Mouse (Mus musculus) midbrain, embryonic 13.5 days (tissue): ENCODE data around the gene Trim37. TPM values are rescaled to one million over a fixed set of nuclear protein-coding genes. Genes with fewer than 3 reads are reported as not detected.

ENCODE experiments used
- ATAC-seq: fragments of 200-750 bp; cut with Nextera tagmentation; 2 replicates; pipeline ENCODE4 v1.8.0; 2017; ENCODE audit warnings: mild to moderate bottlenecking, moderate TSS enrichment, moderate library complexity
- H3K27ac ChIP-seq: fragments of 300-500 bp; sonication (generic); 2 replicates; pipeline ENCODE4 v1.5.1; 2015; ENCODE audit warnings: inconsistent platforms, mild to moderate bottlenecking, moderate library complexity
- H3K27me3 ChIP-seq: fragments of 300-500 bp; sonication (generic); 2 replicates; pipeline ENCODE4 v1.6.1; 2015; ENCODE audit warnings: mild to moderate bottlenecking, inconsistent platforms
- H3K36me3 ChIP-seq: fragments of 300-500 bp; sonication (generic); 2 replicates; pipeline ENCODE4 v1.6.1; 2015; ENCODE audit warnings: mild to moderate bottlenecking, inconsistent platforms
- H3K4me1 ChIP-seq: fragments of 300-500 bp; sonication (generic); replicated peaks from 2 replicates; pipeline ENCODE4 v1.6.1; 2015; ENCODE audit warnings: inconsistent platforms
- H3K4me2 ChIP-seq: fragments of 300-500 bp; sonication (generic); replicated peaks from 2 replicates; pipeline ENCODE4 v1.6.1; 2015; ENCODE audit warnings: moderate library complexity, mild to moderate bottlenecking, inconsistent platforms
- H3K4me3 ChIP-seq: fragments of 300-500 bp; sonication (generic); replicated peaks from 2 replicates; pipeline ENCODE4 v1.5.1; 2015; ENCODE audit warnings: mild to moderate bottlenecking, inconsistent platforms
- H3K9ac ChIP-seq: fragments of 300-500 bp; sonication (generic); replicated peaks from 2 replicates; pipeline ENCODE4 v1.6.1; 2015; ENCODE audit warnings: mild to moderate bottlenecking, inconsistent platforms
- H3K9me3 ChIP-seq: fragments of 300-500 bp; sonication (generic); 2 replicates; pipeline ENCODE4 v1.6.1; 2016; ENCODE audit warnings: mild to moderate bottlenecking, inconsistent platforms
- WGBS: fragments of 180-500 bp; shearing (Covaris S2); methylation state at CpG from one replicate; pipeline ENCODE4 v1.1.7; 2015; 5-methylcytosine and 5-hydroxymethylcytosine counted together
- polyA plus RNA-seq: library from polyadenylated mRNA; unstranded; fragments of >200 nt; fragmentation: Nextera tagmentation; extraction: Ambion mirVana; gene quantifications from 2 replicates; pipeline ENCODE4 v1.2.1, GENCODE M21; 2015

The Trim37 gene
- polyA plus RNA-seq, 1 experiment from 2014 or later, result 87.8 TPM

GRCm38 (mm10) chr11:87125562-87125961 lies 1.3 kb upstream of the Trim37 start:
- Histone ChIP-seq H3K36me3 (peaks cover 36% of the 10 kb centered on the region), H3K27me3 (no peaks in the 10 kb centered on the region), H3K9me3 (no peaks in the 10 kb centered on the region), H3K4me2 (peak overlapping the region; percentile 59), H3K9ac (peak overlapping the region; percentile 60), H3K27ac (peak overlapping the region; percentile 94), H3K4me1 (peaks cover 26% of the 10 kb centered on the region), H3K4me3 (peak overlapping the region; percentile 96)
- WGBS, result 55% methylated on average over 4 of the region's 4 CpGs
- no peak for ATAC-seq

DNA sequence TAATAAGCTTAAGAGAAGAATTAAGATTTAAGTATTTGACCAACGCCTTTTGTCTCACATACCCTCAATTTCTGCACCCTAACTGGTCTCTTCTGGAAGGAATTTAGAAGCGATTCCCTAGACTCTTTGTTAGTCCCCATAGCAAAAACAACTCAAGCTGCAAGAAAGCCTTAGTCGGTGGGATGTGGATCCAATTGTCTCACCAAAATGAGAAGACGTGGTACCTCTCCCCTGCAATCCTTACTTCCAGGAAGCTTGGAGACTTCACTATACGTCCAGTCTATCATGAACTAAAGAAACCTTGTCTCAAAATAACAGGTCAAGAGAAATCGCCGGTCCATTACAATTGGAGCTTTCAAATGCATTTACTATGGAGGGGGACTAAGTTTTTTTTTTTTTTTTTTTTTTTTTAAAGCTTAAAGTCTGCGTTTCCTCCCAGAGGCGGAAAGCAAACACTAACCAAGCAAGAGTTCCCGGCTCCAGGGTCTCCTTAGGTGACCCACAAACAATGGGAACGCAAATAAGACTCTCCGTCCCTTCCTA lies 525 bp upstream of the Trim37 start:
- Histone ChIP-seq H3K9ac (peak overlapping the region; percentile 60), H3K9me3 (no peaks in the 10 kb centered on the region), H3K4me1 (peaks cover 26% of the 10 kb centered on the region), H3K4me3 (peak overlapping the region; percentile 96), H3K36me3 (peaks cover 34% of the 10 kb centered on the region), H3K4me2 (peak overlapping the region; percentile 59), H3K27ac (peak overlapping the region; percentile 94), H3K27me3 (no peaks in the 10 kb centered on the region)
- ATAC-seq, result no peak
- WGBS, result 1% methylated on average over 12 of the region's 12 CpGs

DNA sequence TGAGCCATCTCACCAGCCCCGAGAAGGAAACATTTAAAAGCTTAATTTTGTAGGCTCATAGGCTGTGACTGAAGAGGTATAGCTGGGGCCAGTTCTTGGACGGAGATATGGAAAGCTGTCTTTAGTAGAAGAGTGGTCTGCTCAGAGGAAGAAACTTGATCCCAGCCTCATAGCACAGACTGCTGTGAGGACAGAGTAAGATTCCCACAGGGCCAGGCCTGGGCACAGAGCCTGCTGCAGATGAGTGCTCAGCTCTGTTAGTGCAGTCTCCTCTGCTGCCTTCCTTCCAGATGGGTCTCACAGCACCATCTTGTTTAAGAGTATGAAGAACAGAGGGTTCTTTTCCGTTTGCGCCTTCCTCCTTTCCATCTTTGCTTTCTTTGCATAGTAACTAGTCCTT lies 9.4 kb downstream of the Trim37 start:
- no peaks in the 10 kb centered on the region for H3K9me3 ChIP-seq
- no peak overlapping the region for H3K4me3 ChIP-seq
- peaks cover 34% of the 10 kb centered on the region for H3K36me3 ChIP-seq
- no peak overlapping the region for H3K4me2 ChIP-seq
- no peaks in the 10 kb centered on the region for H3K4me1 ChIP-seq
- H3K27me3 ChIP-seq, result no peaks in the 10 kb centered on the region
- WGBS, result 92% methylated on average over 4 of the region's 4 CpGs
- no peak overlapping the region for H3K27ac ChIP-seq
- H3K9ac ChIP-seq, result no peak overlapping the region
- ATAC-seq, result no peak

DNA sequence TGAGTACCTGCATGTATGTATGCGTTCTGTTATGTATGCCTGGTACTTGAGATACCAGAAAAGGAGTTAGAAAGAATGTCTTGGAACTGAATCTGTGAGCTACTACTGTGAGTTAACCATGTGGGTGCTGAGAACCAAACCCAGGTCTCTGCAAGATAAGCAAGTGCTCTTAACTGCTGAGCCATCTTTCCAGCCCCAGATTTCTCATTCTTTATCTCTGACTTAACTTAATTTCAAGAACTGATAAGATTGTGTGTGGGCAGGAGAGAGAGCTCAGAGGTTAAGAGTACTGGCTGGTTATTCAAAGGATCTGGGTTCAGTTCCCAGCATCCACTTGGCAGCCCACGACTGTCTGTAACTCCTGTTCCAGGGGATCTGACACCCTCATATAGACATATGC lies 31.1 kb downstream of the Trim37 start:
- Histone ChIP-seq H3K36me3 (peaks cover 55% of the 10 kb centered on the region), H3K4me2 (no peak overlapping the region), H3K27me3 (no peaks in the 10 kb centered on the region), H3K27ac (no peak overlapping the region), H3K4me3 (no peak overlapping the region), H3K9me3 (no peaks in the 10 kb centered on the region), H3K9ac (no peak overlapping the region), H3K4me1 (no peaks in the 10 kb centered on the region)
- 99% methylated on average over 2 of the region's 2 CpGs for WGBS
- ATAC-seq, result no peak

DNA sequence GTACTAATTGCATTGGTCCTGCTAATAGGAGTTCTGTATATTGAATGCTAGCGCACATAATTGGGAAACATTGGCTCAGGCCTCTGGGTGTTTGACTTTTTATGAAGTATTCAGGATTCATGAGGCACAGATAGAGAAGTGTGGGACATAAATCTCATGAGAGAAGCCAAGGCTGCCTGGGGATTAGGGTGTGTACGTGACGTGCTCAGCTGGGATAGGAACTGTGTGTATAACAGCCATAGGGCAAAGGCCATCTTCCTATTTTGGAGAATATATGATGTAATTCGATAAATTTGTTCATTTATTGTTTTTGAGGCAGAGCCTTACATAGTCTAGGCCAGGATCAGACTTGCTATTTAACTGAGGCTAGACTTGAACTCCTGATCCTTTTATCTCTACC lies 35.8 kb downstream of the Trim37 start:
- Histone ChIP-seq H3K27ac (no peak overlapping the region), H3K36me3 (peaks cover 62% of the 10 kb centered on the region), H3K9ac (no peak overlapping the region), H3K4me3 (no peak overlapping the region), H3K27me3 (no peaks in the 10 kb centered on the region), H3K4me1 (no peaks in the 10 kb centered on the region), H3K9me3 (no peaks in the 10 kb centered on the region), H3K4me2 (no peak overlapping the region)
- 93% methylated on average over 4 of the region's 4 CpGs for WGBS
- no peak for ATAC-seq

GRCm38 (mm10) chr11:87163751-87164150 lies 36.9 kb downstream of the Trim37 start:
- H3K4me1 ChIP-seq, result no peaks in the 10 kb centered on the region
- H3K4me3 ChIP-seq, result no peak overlapping the region
- no peak overlapping the region for H3K4me2 ChIP-seq
- peaks cover 67% of the 10 kb centered on the region for H3K36me3 ChIP-seq
- no peak overlapping the region for H3K27ac ChIP-seq
- H3K27me3 ChIP-seq, result no peaks in the 10 kb centered on the region
- no peak for ATAC-seq
- H3K9me3 ChIP-seq, result no peaks in the 10 kb centered on the region
- no peak overlapping the region for H3K9ac ChIP-seq

- H3K27me3 ChIP-seq, result no peaks in the 10 kb centered on the region
- no peaks in the 10 kb centered on the region for H3K9me3 ChIP-seq
- 86% methylated on average over 5 of the region's 5 CpGs for WGBS
- no peak overlapping the region for H3K9ac ChIP-seq
- H3K4me2 ChIP-seq, result no peak overlapping the region
- H3K4me1 ChIP-seq, result no peaks in the 10 kb centered on the region
- no peak for ATAC-seq
- peaks cover 49% of the 10 kb centered on the region for H3K36me3 ChIP-seq
- H3K27ac ChIP-seq, result no peak overlapping the region
- no peak overlapping the region for H3K4me3 ChIP-seq
These were observed 46.7 kb downstream of the Trim37 start for GRCm38 (mm10) chr11:87173625-87174024.

DNA sequence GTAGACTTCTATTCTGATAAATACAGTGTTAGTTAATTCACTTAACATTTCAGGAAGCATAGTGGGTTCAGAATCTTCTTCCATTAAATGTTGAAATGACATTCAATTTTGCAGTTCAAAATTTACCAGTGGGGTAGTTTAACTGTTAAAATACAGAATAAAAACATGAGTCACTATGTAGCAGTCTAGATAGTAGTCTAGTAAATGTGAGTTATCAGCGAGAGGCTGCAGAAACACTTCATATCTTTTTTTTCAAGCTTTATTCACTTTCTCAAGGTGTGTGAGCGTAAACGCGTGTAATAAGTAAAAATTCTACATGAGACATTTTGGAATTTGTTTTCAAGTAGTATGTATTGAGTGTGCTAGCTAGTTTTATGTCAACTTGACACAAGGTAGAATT lies 48.2 kb downstream of the Trim37 start:
- Histone ChIP-seq H3K9ac (no peak overlapping the region), H3K36me3 (peaks cover 40% of the 10 kb centered on the region), H3K27ac (no peak overlapping the region), H3K4me2 (no peak overlapping the region), H3K27me3 (no peaks in the 10 kb centered on the region), H3K9me3 (no peaks in the 10 kb centered on the region), H3K4me1 (no peaks in the 10 kb centered on the region), H3K4me3 (no peak overlapping the region)
- 97% methylated on average over 4 of the region's 4 CpGs for WGBS
- no peak for ATAC-seq

DNA sequence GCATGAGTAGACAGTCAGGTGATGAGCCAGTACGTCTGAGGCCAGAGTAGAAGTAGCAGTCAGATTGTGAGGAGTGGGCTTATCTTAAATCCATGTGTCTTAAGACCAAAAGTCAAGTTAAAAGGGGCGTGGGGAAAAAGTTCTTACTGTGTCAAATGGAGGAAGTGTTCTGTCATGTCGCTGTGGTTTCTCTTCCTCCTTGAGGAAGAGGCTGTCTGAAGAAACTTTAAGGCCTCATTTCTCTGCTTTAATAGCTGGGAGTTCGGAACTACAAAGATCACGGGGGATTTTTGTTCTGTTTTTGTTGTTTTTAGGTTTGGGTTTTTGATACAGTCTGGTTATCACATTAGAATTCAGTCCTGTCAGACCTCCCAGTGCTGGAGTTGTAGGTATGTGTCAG lies 85.4 kb downstream of the Trim37 start:
- Histone ChIP-seq H3K27ac (no peak overlapping the region), H3K27me3 (no peaks in the 10 kb centered on the region), H3K9me3 (no peaks in the 10 kb centered on the region), H3K4me1 (no peaks in the 10 kb centered on the region), H3K4me2 (no peak overlapping the region), H3K4me3 (no peak overlapping the region), H3K36me3 (peaks cover 41% of the 10 kb centered on the region), H3K9ac (no peak overlapping the region)
- 83% methylated on average over 5 of the region's 5 CpGs for WGBS
- no peak for ATAC-seq

DNA sequence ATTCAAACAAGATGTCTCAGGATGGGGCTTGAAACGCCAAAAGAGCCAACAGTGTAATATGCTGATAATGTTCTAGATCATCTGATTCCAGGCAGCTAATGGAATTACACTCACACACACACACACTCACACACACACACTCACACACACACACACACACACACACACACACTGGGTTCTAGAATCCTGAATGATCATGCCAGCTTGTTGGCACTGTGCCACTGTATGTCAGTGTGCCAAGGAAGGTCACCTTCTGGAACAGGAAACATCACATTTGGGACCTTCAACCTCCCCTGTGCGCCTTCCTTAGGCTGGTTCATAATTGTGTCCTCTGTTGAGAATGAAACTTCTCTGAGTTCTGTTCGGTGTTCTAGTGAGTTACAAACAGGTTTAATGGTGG lies 95.8 kb downstream of the Trim37 start:
- Histone ChIP-seq H3K27ac (no peak overlapping the region), H3K36me3 (peaks cover 53% of the 10 kb centered on the region), H3K4me2 (no peak overlapping the region), H3K4me3 (no peak overlapping the region), H3K4me1 (no peaks in the 10 kb centered on the region), H3K9ac (no peak overlapping the region), H3K27me3 (no peaks in the 10 kb centered on the region), H3K9me3 (no peaks in the 10 kb centered on the region)
- ATAC-seq, result no peak
- WGBS, result 93% methylated on average over 3 of the region's 3 CpGs

- Histone ChIP-seq H3K4me2 (no peak overlapping the region), H3K27ac (no peak overlapping the region), H3K9ac (no peak overlapping the region), H3K27me3 (no peaks in the 10 kb centered on the region), H3K4me1 (no peaks in the 10 kb centered on the region), H3K4me3 (no peak overlapping the region), H3K36me3 (peaks cover 42% of the 10 kb centered on the region), H3K9me3 (no peaks in the 10 kb centered on the region)
- ATAC-seq, result no peak
- WGBS, result 82% methylated on average over 5 of the region's 5 CpGs
These were observed 100.2 kb downstream of the Trim37 start for GRCm38 (mm10) chr11:87227056-87227455.

- H3K27me3 ChIP-seq, result no peaks in the 10 kb centered on the region
- no peak overlapping the region for H3K4me2 ChIP-seq
- 95% methylated on average over 5 of the region's 5 CpGs for WGBS
- no peaks in the 10 kb centered on the region for H3K9me3 ChIP-seq
- no peak overlapping the region for H3K4me3 ChIP-seq
- H3K9ac ChIP-seq, result no peak overlapping the region
- peaks cover 40% of the 10 kb centered on the region for H3K36me3 ChIP-seq
- H3K4me1 ChIP-seq, result no peaks in the 10 kb centered on the region
- ATAC-seq, result no peak
- no peak overlapping the region for H3K27ac ChIP-seq
These were observed 106.5 kb downstream of the Trim37 start for GRCm38 (mm10) chr11:87233377-87233776.

GRCm38 (mm10) chr11:87234743-87235485 lies 108.0 kb downstream of the Trim37 start:
- 91% methylated on average over 12 of the region's 12 CpGs for WGBS
- Histone ChIP-seq H3K4me3 (no peak overlapping the region), H3K36me3 (peaks cover 37% of the 10 kb centered on the region), H3K4me2 (no peak overlapping the region), H3K27ac (no peak overlapping the region), H3K9me3 (no peaks in the 10 kb centered on the region), H3K4me1 (no peaks in the 10 kb centered on the region), H3K9ac (no peak overlapping the region), H3K27me3 (no peaks in the 10 kb centered on the region)
- ATAC-seq, result no peak
